Mouse (Mus musculus): ENCODE measurements around the gene Car5b.

- no peak for TF ChIP-seq CTCF (IDR thresholded peaks at IDR 0.05; ENCODE audit: control insufficient read depth, insufficient read depth, low read length)
- no peak for TF ChIP-seq POLR2A (IDR thresholded peaks at IDR 0.05; ENCODE audit: borderline replicate concordance, control insufficient read depth, low read depth, low read length)
These were observed 98.2 kb downstream of the Car5b start for GRCm38 (mm10) chrX:163929550-163929949.

Measured in bone marrow, adult 2 months (tissue).